Mouse (Mus musculus) MEL (cell line): Measurements from ENCODE around the gene Sec22c. TPM values are rescaled to one million over a fixed set of nuclear protein-coding genes. Genes with fewer than 3 reads are reported as not detected.

ENCODE experiments used
- DNase-seq: peaks from one replicate; pipeline ENCODE4 v3.0.0; 2011; ENCODE audit warnings: low read depth, low spot score
- H3K27ac ChIP-seq: 2 replicates; pipeline ENCODE4 v1.5.1; 2012; ENCODE audit warnings: low read depth, mild to moderate bottlenecking, control low read depth, low read length, moderate library complexity; ENCODE audit not compliant: control insufficient read depth
- H3K27me3 ChIP-seq, 2 experiments: fragments of 150-350 bp in 1 of 2; sonication (generic) in 1 of 2; 2 replicates each; pipeline ENCODE4 v1.6.1; 2012; ENCODE audit warnings: low read length in 2 of 2, mild to moderate bottlenecking in 2 of 2, improper control_type of control experiment in 1 of 2, moderate library complexity in 1 of 2; ENCODE audit not compliant: insufficient read depth in 2 of 2, control insufficient read depth in 1 of 2
- H3K36me3 ChIP-seq, 2 experiments: 2 replicates each; pipeline ENCODE4 v1.6.1; 2012 to 2014; ENCODE audit warnings: low read length in 2 of 2, improper control_type of control experiment in 1 of 2, inconsistent platforms in 1 of 2, mild to moderate bottlenecking in 1 of 2; ENCODE audit not compliant: insufficient read depth in 2 of 2, control insufficient read depth in 1 of 2
- H3K4me1 ChIP-seq, 2 experiments: fragments of 150-350 bp in 1 of 2; sonication (generic) in 1 of 2; 2 replicates each; pipeline ENCODE4 v1.6.1; 2012; ENCODE audit warnings: low read length in 2 of 2, improper control_type of control experiment in 1 of 2, mild to moderate bottlenecking in 1 of 2; ENCODE audit not compliant: insufficient read depth in 2 of 2, control insufficient read depth in 1 of 2
- H3K4me3 ChIP-seq, 2 experiments: fragments of 150-350 bp in 1 of 2; sonication (generic) in 1 of 2; 2 replicates each; pipeline ENCODE4 v1.5.1; 2012; ENCODE audit warnings: low read depth in 2 of 2, low read length in 2 of 2, mild to moderate bottlenecking in 2 of 2, moderate library complexity in 2 of 2, control low read depth in 1 of 2, improper control_type of control experiment in 1 of 2; ENCODE audit not compliant: control insufficient read depth in 1 of 2, insufficient read depth in 1 of 2
- H3K79me2 ChIP-seq: 2 replicates; pipeline ENCODE4 v1.6.1; 2012; ENCODE audit warnings: mild to moderate bottlenecking, low read length, moderate library complexity; ENCODE audit not compliant: control insufficient read depth, poor library complexity, insufficient read depth
- H3K9ac ChIP-seq: 2 replicates; pipeline ENCODE4 v1.6.1; 2012; ENCODE audit warnings: low read depth, mild to moderate bottlenecking, control low read depth, low read length, moderate library complexity; ENCODE audit not compliant: control insufficient read depth, poor library complexity, severe bottlenecking
- H3K9me3 ChIP-seq: fragments of 150-350 bp; sonication (generic); replicated peaks from 2 replicates; pipeline ENCODE4 v1.6.1; 2012; ENCODE audit warnings: mild to moderate bottlenecking, low read length, improper control_type of control experiment, moderate library complexity; ENCODE audit not compliant: insufficient read depth
- BHLHE40 ChIP-seq: IDR thresholded peaks from 2 replicates; pipeline ENCODE4 v1.6.1; 2012; ENCODE audit warnings: low read depth, mild to moderate bottlenecking, inconsistent platforms, low read length, improper control_type of control experiment, borderline replicate concordance
- E2F4 ChIP-seq: IDR thresholded peaks from 2 replicates; pipeline ENCODE4 v1.6.1; 2011; ENCODE audit warnings: low read depth, low read length, improper control_type of control experiment, borderline replicate concordance
- ELF1 ChIP-seq: IDR thresholded peaks from 2 replicates; pipeline ENCODE4 v1.6.1; 2014; ENCODE audit warnings: low read depth, mild to moderate bottlenecking, inconsistent platforms, low read length, improper control_type of control experiment, moderate library complexity
- EP300 ChIP-seq, 2 experiments: IDR thresholded peaks; 2 replicates each; pipeline ENCODE4 v1.6.1; 2011; ENCODE audit warnings: improper control_type of control experiment in 2 of 2, low read length in 2 of 2, low read depth in 1 of 2, mild to moderate bottlenecking in 1 of 2
- HCFC1 ChIP-seq: IDR thresholded peaks from 2 replicates; pipeline ENCODE4 v1.6.1; 2012; ENCODE audit warnings: low read depth, mild to moderate bottlenecking, inconsistent platforms, low read length, improper control_type of control experiment, moderate library complexity
- JUND ChIP-seq: IDR thresholded peaks from 2 replicates; pipeline ENCODE4 v1.6.1; 2011; ENCODE audit warnings: low read depth, mild to moderate bottlenecking, improper control_type of control experiment, low read length
- MAFK ChIP-seq: IDR thresholded peaks from 2 replicates; pipeline ENCODE4 v1.6.1; 2011; ENCODE audit warnings: low read depth, mild to moderate bottlenecking, low read length, improper control_type of control experiment, borderline replicate concordance
- MXI1 ChIP-seq: IDR thresholded peaks from 2 replicates; pipeline ENCODE4 v1.6.1; 2011; ENCODE audit warnings: mild to moderate bottlenecking, low read depth, low read length, improper control_type of control experiment
- MYB ChIP-seq: IDR thresholded peaks from 2 replicates; pipeline ENCODE4 v1.6.1; 2011; ENCODE audit warnings: mild to moderate bottlenecking, low read depth, low read length, improper control_type of control experiment
- POLR2AphosphoS2 ChIP-seq: IDR thresholded peaks from 2 replicates; pipeline ENCODE4 v1.6.1; 2011; ENCODE audit warnings: low read length, improper control_type of control experiment
- RCOR1 ChIP-seq: IDR thresholded peaks from 2 replicates; pipeline ENCODE4 v1.6.1; 2012; ENCODE audit warnings: low read depth, mild to moderate bottlenecking, inconsistent platforms, low read length, improper control_type of control experiment
- TBP ChIP-seq: IDR thresholded peaks from 2 replicates; pipeline ENCODE4 v1.8.0; 2011; ENCODE audit warnings: low read depth, low read length, improper control_type of control experiment
- TCF12 ChIP-seq: IDR thresholded peaks from 2 replicates; pipeline ENCODE4 v1.6.1; 2014; ENCODE audit warnings: low read depth, mild to moderate bottlenecking, inconsistent platforms, low read length, improper control_type of control experiment, moderate library complexity
- USF1 ChIP-seq: IDR thresholded peaks from 2 replicates; pipeline ENCODE4 v1.6.1; 2014; ENCODE audit warnings: low read depth, mild to moderate bottlenecking, inconsistent platforms, low read length, improper control_type of control experiment, moderate library complexity
- ZKSCAN1 ChIP-seq: IDR thresholded peaks from 2 replicates; pipeline ENCODE4 v1.6.1; 2012; ENCODE audit warnings: low read depth, mild to moderate bottlenecking, inconsistent platforms, low read length, improper control_type of control experiment, moderate library complexity
- ZNF384 ChIP-seq: IDR thresholded peaks from 2 replicates; pipeline ENCODE4 v1.6.1; 2012; ENCODE audit warnings: low read depth, mild to moderate bottlenecking, inconsistent platforms, low read length, improper control_type of control experiment
- polyA plus RNA-seq, 2 experiments: library from polyadenylated mRNA; stranded (reverse) in 1 of 2; unstranded in 1 of 2; fragments of >175 nt in 1 of 2; fragments of >200 nt in 1 of 2; gene quantifications; 2 replicates each; pipeline versions ENCODE4 v1.2.1 to v1.2.4; 2012; ENCODE audit warnings: low replicate concordance in 2 of 2, low read depth in 1 of 2; ENCODE audit not compliant: insufficient read length in 2 of 2, insufficient read depth in 1 of 2, missing spikeins in 1 of 2
- total RNA-seq: library from RNA; depleted of rRNA; stranded (reverse); fragments of 300-350 nt; gene quantifications from 2 replicates; pipeline ENCODE4 v1.2.3, GENCODE M21; 2012

Gene Sec22c
- total and polyA plus RNA-seq, 3 experiments, result 5.9 to 10.9 TPM; not detected in 1

DNA sequence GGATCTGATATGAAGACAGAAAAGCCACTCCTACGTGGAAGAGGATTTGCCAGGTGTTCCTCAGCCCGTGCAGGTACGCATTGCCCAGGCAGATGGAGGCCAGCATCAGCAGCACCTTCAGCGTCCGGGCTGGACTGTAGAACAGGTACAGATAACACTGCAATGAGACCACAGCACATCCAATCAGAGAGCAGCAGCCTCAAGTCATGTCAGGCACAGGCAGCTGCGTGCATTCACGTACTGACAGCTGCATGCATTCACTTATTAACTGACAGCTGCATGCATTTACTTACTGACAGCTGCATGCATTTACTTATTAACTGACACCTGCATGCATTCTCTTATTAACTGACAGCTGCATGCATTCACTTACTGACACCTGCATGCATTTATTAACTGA is 20.6 kb downstream of the Sec22c start:
- H3K36me3 ChIP-seq, result no peaks in the 10 kb centered on the region
- no peaks in the 10 kb centered on the region for H3K4me1 ChIP-seq
- no peak overlapping the region for H3K9ac ChIP-seq
- no peaks in the 10 kb centered on the region for H3K9me3 ChIP-seq
- no peaks in the 10 kb centered on the region for H3K79me2 ChIP-seq
- no peak overlapping the region for H3K4me3 ChIP-seq
- no peaks in the 10 kb centered on the region for H3K27me3 ChIP-seq
- TF ChIP-seq ZNF384 (no peak), MYB (no peak), JUND (no peak), ZKSCAN1 (no peak), HCFC1 (no peak), MXI1 (no peak), USF1 (no peak), EP300 (IDR thresholded peaks at IDR 0.05; ENCODE audit: low read depth in 1 of 2, low read length in 2 of 2) (no peak), BHLHE40 (no peak), RCOR1 (no peak), POLR2AphosphoS2 (no peak)
- H3K27ac ChIP-seq, result no peak overlapping the region
- DNase-seq, result no peak

DNA sequence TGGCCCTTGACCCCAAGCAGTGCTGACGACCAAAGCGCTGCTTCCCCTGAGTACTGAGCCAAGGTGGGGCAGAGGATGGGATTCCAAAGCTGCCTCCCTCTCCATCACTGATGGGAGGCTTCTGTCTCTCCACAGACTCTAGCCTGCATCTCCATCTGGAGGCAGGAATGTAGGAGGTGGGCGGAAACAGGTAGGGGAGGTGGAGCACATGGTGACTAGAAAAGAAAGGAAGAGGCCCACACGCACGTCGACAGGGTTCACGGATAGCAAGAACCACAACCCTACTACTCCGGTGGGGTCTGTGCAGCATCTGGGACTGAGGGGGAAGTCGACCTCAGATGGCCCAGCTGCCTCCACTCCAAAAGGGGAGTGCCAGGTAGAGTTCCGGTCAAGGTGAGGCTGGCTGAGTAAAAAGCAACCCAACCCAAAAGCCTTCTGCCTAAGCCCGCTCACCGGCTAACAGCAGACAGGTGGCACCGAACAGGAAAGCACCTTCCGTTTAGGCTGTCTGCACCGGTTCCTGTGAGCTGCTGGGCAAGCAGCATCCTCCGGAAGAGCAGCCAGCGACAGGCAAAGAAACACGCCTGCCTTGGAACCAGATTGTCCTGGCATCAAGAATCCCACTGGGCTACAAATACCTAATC is 23.1 kb downstream of the Sec22c start:
- Histone ChIP-seq H3K79me2 (no peaks in the 10 kb centered on the region), H3K4me1 (no peaks in the 10 kb centered on the region), H3K27ac (no peak overlapping the region)
- TF ChIP-seq POLR2AphosphoS2, result no peak
- no peak for TF ChIP-seq HCFC1
- no peak for TF ChIP-seq TBP
- TF ChIP-seq TCF12, result no peak
- TF ChIP-seq MAFK, result no peak
- no peak for TF ChIP-seq JUND
- no peak for TF ChIP-seq E2F4
- TF ChIP-seq ZKSCAN1, result no peak
- TF ChIP-seq ELF1, result no peak
- no peak for TF ChIP-seq BHLHE40
- TF ChIP-seq EP300 (IDR thresholded peaks at IDR 0.05; ENCODE audit: low read depth in 1 of 2, low read length in 2 of 2), result no peak
- TF ChIP-seq, all 39 proteins: peak for 0
- H3K9ac ChIP-seq, result no peak overlapping the region
- H3K4me3 ChIP-seq, result no peak overlapping the region
- H3K36me3 ChIP-seq, result no peaks in the 10 kb centered on the region
- no peaks in the 10 kb centered on the region for H3K9me3 ChIP-seq
- no peaks in the 10 kb centered on the region for H3K27me3 ChIP-seq
- DNase-seq, result no peak
